Mouse (Mus musculus) MEL (cell line): ENCODE results near the gene Acoxl. TPM values are rescaled to one million over a fixed set of nuclear protein-coding genes. Genes with fewer than 3 reads are reported as not detected.

ENCODE experiments used
- DNase-seq: peaks from one replicate; pipeline ENCODE4 v3.0.0; 2011; ENCODE audit warnings: low read depth, low spot score
- H3K27ac ChIP-seq: 2 replicates; pipeline ENCODE4 v1.5.1; 2012; ENCODE audit warnings: low read depth, mild to moderate bottlenecking, control low read depth, low read length, moderate library complexity; ENCODE audit not compliant: control insufficient read depth
- H3K27me3 ChIP-seq, 2 experiments: fragments of 150-350 bp in 1 of 2; sonication (generic) in 1 of 2; 2 replicates each; pipeline ENCODE4 v1.6.1; 2012; ENCODE audit warnings: low read length in 2 of 2, mild to moderate bottlenecking in 2 of 2, improper control_type of control experiment in 1 of 2, moderate library complexity in 1 of 2; ENCODE audit not compliant: insufficient read depth in 2 of 2, control insufficient read depth in 1 of 2
- H3K36me3 ChIP-seq, 2 experiments: 2 replicates each; pipeline ENCODE4 v1.6.1; 2012 to 2014; ENCODE audit warnings: low read length in 2 of 2, improper control_type of control experiment in 1 of 2, inconsistent platforms in 1 of 2, mild to moderate bottlenecking in 1 of 2; ENCODE audit not compliant: insufficient read depth in 2 of 2, control insufficient read depth in 1 of 2
- H3K4me1 ChIP-seq, 2 experiments: fragments of 150-350 bp in 1 of 2; sonication (generic) in 1 of 2; 2 replicates each; pipeline ENCODE4 v1.6.1; 2012; ENCODE audit warnings: low read length in 2 of 2, improper control_type of control experiment in 1 of 2, mild to moderate bottlenecking in 1 of 2; ENCODE audit not compliant: insufficient read depth in 2 of 2, control insufficient read depth in 1 of 2
- H3K4me3 ChIP-seq, 2 experiments: fragments of 150-350 bp in 1 of 2; sonication (generic) in 1 of 2; 2 replicates each; pipeline ENCODE4 v1.5.1; 2012; ENCODE audit warnings: low read depth in 2 of 2, low read length in 2 of 2, mild to moderate bottlenecking in 2 of 2, moderate library complexity in 2 of 2, control low read depth in 1 of 2, improper control_type of control experiment in 1 of 2; ENCODE audit not compliant: control insufficient read depth in 1 of 2, insufficient read depth in 1 of 2
- H3K79me2 ChIP-seq: 2 replicates; pipeline ENCODE4 v1.6.1; 2012; ENCODE audit warnings: mild to moderate bottlenecking, low read length, moderate library complexity; ENCODE audit not compliant: control insufficient read depth, poor library complexity, insufficient read depth
- H3K9ac ChIP-seq: 2 replicates; pipeline ENCODE4 v1.6.1; 2012; ENCODE audit warnings: low read depth, mild to moderate bottlenecking, control low read depth, low read length, moderate library complexity; ENCODE audit not compliant: control insufficient read depth, poor library complexity, severe bottlenecking
- H3K9me3 ChIP-seq: fragments of 150-350 bp; sonication (generic); replicated peaks from 2 replicates; pipeline ENCODE4 v1.6.1; 2012; ENCODE audit warnings: mild to moderate bottlenecking, low read length, improper control_type of control experiment, moderate library complexity; ENCODE audit not compliant: insufficient read depth
- CTCF ChIP-seq, 3 experiments: IDR thresholded peaks in 2 of 3; conservative IDR thresholded peaks in 1 of 3; 2 replicates each; pipeline ENCODE4 v1.5.1; 2011 to 2012; ENCODE audit warnings: low read length in 3 of 3, low read depth in 2 of 3, mild to moderate bottlenecking in 2 of 3, improper control_type of control experiment in 1 of 3, inconsistent platforms in 1 of 3, mixed read lengths in 1 of 3, moderate library complexity in 1 of 3; ENCODE audit not compliant: control insufficient read depth in 1 of 3, insufficient read depth in 1 of 3, poor library complexity in 1 of 3, severe bottlenecking in 1 of 3
- ELF1 ChIP-seq: IDR thresholded peaks from 2 replicates; pipeline ENCODE4 v1.6.1; 2014; ENCODE audit warnings: low read depth, mild to moderate bottlenecking, inconsistent platforms, low read length, improper control_type of control experiment, moderate library complexity
- ETS1 ChIP-seq: IDR thresholded peaks from 2 replicates; pipeline ENCODE4 v1.6.1; 2012; ENCODE audit warnings: low read depth, mild to moderate bottlenecking, inconsistent platforms, low read length, improper control_type of control experiment, moderate library complexity
- GATA1 ChIP-seq: IDR thresholded peaks from 2 replicates; pipeline ENCODE4 v1.6.1; 2011; ENCODE audit warnings: low read depth, low read length, improper control_type of control experiment
- HCFC1 ChIP-seq: IDR thresholded peaks from 2 replicates; pipeline ENCODE4 v1.6.1; 2012; ENCODE audit warnings: low read depth, mild to moderate bottlenecking, inconsistent platforms, low read length, improper control_type of control experiment, moderate library complexity
- JUND ChIP-seq: IDR thresholded peaks from 2 replicates; pipeline ENCODE4 v1.6.1; 2011; ENCODE audit warnings: low read depth, mild to moderate bottlenecking, improper control_type of control experiment, low read length
- KAT2A ChIP-seq: conservative IDR thresholded peaks from 2 replicates; pipeline ENCODE4 v1.6.1; 2012; ENCODE audit warnings: low read depth, low read length, improper control_type of control experiment, inconsistent platforms
- MAFK ChIP-seq: IDR thresholded peaks from 2 replicates; pipeline ENCODE4 v1.6.1; 2011; ENCODE audit warnings: low read depth, mild to moderate bottlenecking, low read length, improper control_type of control experiment, borderline replicate concordance
- MYB ChIP-seq: IDR thresholded peaks from 2 replicates; pipeline ENCODE4 v1.6.1; 2011; ENCODE audit warnings: mild to moderate bottlenecking, low read depth, low read length, improper control_type of control experiment
- MYC ChIP-seq: IDR thresholded peaks from 2 replicates; pipeline ENCODE4 v1.6.1; 2011; ENCODE audit warnings: low read depth, mild to moderate bottlenecking, low read length, improper control_type of control experiment, moderate library complexity
- POLR2AphosphoS2 ChIP-seq: IDR thresholded peaks from 2 replicates; pipeline ENCODE4 v1.6.1; 2011; ENCODE audit warnings: low read length, improper control_type of control experiment
- POLR2AphosphoS5 ChIP-seq: IDR thresholded peaks from 2 replicates; pipeline ENCODE4 v1.6.1; 2012; ENCODE audit warnings: low read depth, borderline replicate concordance, mild to moderate bottlenecking, inconsistent platforms, low read length, moderate library complexity, mixed read lengths
- RAD21 ChIP-seq: IDR thresholded peaks from 2 replicates; pipeline ENCODE4 v1.6.1; 2011; ENCODE audit warnings: mild to moderate bottlenecking, low read depth, low read length, improper control_type of control experiment
- RCOR1 ChIP-seq: IDR thresholded peaks from 2 replicates; pipeline ENCODE4 v1.6.1; 2012; ENCODE audit warnings: low read depth, mild to moderate bottlenecking, inconsistent platforms, low read length, improper control_type of control experiment
- SMC3 ChIP-seq: IDR thresholded peaks from 2 replicates; pipeline ENCODE4 v1.6.1; 2011; ENCODE audit warnings: low read depth, low read length, improper control_type of control experiment
- TAL1 ChIP-seq: IDR thresholded peaks from 2 replicates; pipeline ENCODE4 v1.6.1; 2012; ENCODE audit warnings: mild to moderate bottlenecking, inconsistent platforms, low read length, moderate library complexity, mixed read lengths
- TCF12 ChIP-seq: IDR thresholded peaks from 2 replicates; pipeline ENCODE4 v1.6.1; 2014; ENCODE audit warnings: low read depth, mild to moderate bottlenecking, inconsistent platforms, low read length, improper control_type of control experiment, moderate library complexity
- UBTF ChIP-seq: IDR thresholded peaks from 2 replicates; pipeline ENCODE4 v1.6.1; 2012; ENCODE audit warnings: low read depth, mild to moderate bottlenecking, inconsistent platforms, low read length, improper control_type of control experiment, moderate library complexity, borderline replicate concordance; ENCODE audit not compliant: insufficient read depth
- ZKSCAN1 ChIP-seq: IDR thresholded peaks from 2 replicates; pipeline ENCODE4 v1.6.1; 2012; ENCODE audit warnings: low read depth, mild to moderate bottlenecking, inconsistent platforms, low read length, improper control_type of control experiment, moderate library complexity
- ZMIZ1 ChIP-seq: IDR thresholded peaks from 2 replicates; pipeline ENCODE4 v1.6.1; 2012; ENCODE audit warnings: low read depth, mild to moderate bottlenecking, inconsistent platforms, low read length, improper control_type of control experiment, moderate library complexity
- polyA plus RNA-seq, 2 experiments: library from polyadenylated mRNA; stranded (reverse) in 1 of 2; unstranded in 1 of 2; fragments of >175 nt in 1 of 2; fragments of >200 nt in 1 of 2; gene quantifications; 2 replicates each; pipeline versions ENCODE4 v1.2.1 to v1.2.4; 2012; ENCODE audit warnings: low replicate concordance in 2 of 2, low read depth in 1 of 2; ENCODE audit not compliant: insufficient read length in 2 of 2, insufficient read depth in 1 of 2, missing spikeins in 1 of 2
- total RNA-seq: library from RNA; depleted of rRNA; stranded (reverse); fragments of 300-350 nt; gene quantifications from 2 replicates; pipeline ENCODE4 v1.2.3, GENCODE M21; 2012

Acoxl gene
- total and polyA plus RNA-seq, 3 experiments: 0.31 to 0.39 TPM; not detected in 1

GRCm38 (mm10) chr2:128115579-128115978 lies 276.9 kb downstream of the Acoxl start:
- H3K27me3 ChIP-seq: peaks cover 0 to 2% of the 10 kb centered on the region in 2 experiments; a peak in 1 of 4 replicates
- H3K9me3 ChIP-seq: no peaks in the 10 kb centered on the region
- H3K4me1 ChIP-seq: no peaks in the 10 kb centered on the region
- no peaks in the 10 kb centered on the region for H3K79me2 ChIP-seq
- H3K9ac ChIP-seq: no peak overlapping the region
- H3K36me3 ChIP-seq: no peaks in the 10 kb centered on the region
- DNase-seq: no peak
- no peak overlapping the region for H3K27ac ChIP-seq
- H3K4me3 ChIP-seq: no peak overlapping the region
- TF ChIP-seq KAT2A (no peak), POLR2AphosphoS5 (no peak), UBTF (no peak), RAD21 (no peak), GATA1 (no peak), ELF1 (no peak), HCFC1 (no peak), ETS1 (no peak), SMC3 (no peak)

DNA sequence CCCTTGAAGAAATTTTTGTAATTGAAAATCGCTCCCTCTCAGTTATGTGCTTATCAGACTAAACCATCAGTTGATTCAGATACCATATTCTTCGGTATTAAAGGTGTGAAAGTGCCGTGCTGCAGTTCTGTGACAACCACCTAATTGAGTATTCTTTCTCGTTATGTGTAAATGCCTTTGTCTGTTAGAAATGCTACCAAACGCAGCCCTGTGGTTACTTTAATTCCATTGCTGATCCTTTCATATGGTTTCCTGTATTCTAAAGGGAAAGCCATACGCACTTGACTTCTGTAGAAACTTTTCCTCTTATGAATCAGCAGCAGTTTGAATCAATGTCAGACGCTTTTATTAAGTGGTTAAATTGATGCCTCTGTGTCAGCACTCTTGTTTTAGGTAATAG lies 278.9 kb downstream of the Acoxl start:
- H3K4me3 ChIP-seq: no peak overlapping the region
- no peak overlapping the region for H3K27ac ChIP-seq
- peaks cover 0 to 2% of the 10 kb centered on the region in 2 experiments; a peak in 1 of 4 replicates for H3K4me1 ChIP-seq
- H3K9ac ChIP-seq: no peak overlapping the region
- DNase-seq: no peak
- H3K9me3 ChIP-seq: no peaks in the 10 kb centered on the region
- H3K79me2 ChIP-seq: no peaks in the 10 kb centered on the region
- no peak for TF ChIP-seq RAD21
- no peak for TF ChIP-seq SMC3
- no peak for TF ChIP-seq HCFC1
- no peak for TF ChIP-seq MYC
- TF ChIP-seq GATA1: no peak
- no peak for TF ChIP-seq ZKSCAN1
- TF ChIP-seq ZMIZ1: no peak
- no peak for TF ChIP-seq POLR2AphosphoS5
- TF ChIP-seq CTCF (IDR thresholded peaks at IDR 0.05 in 2 of 3, conservative IDR thresholded peaks at IDR 0.05 in 1 of 3; ENCODE audit: control insufficient read depth in 1 of 3, insufficient read depth in 1 of 3, low read depth in 2 of 3, low read length in 3 of 3, poor library complexity in 1 of 3, severe bottlenecking in 1 of 3): no peak
- no peak for TF ChIP-seq JUND
- no peak for TF ChIP-seq MYB
- TF ChIP-seq RCOR1: no peak
- no peak for TF ChIP-seq TCF12
- TF ChIP-seq ELF1: no peak
- no peak for TF ChIP-seq TAL1
- TF ChIP-seq MAFK: no peak
- TF ChIP-seq POLR2AphosphoS2: no peak
- no peaks in the 10 kb centered on the region; a peak in 1 of 4 replicates for H3K36me3 ChIP-seq
- peaks cover 0 to 2% of the 10 kb centered on the region in 2 experiments; a peak in 1 of 4 replicates for H3K27me3 ChIP-seq
